Mouse (Mus musculus): ENCODE results near the gene Man1c1.

Gene Man1c1

DNA sequence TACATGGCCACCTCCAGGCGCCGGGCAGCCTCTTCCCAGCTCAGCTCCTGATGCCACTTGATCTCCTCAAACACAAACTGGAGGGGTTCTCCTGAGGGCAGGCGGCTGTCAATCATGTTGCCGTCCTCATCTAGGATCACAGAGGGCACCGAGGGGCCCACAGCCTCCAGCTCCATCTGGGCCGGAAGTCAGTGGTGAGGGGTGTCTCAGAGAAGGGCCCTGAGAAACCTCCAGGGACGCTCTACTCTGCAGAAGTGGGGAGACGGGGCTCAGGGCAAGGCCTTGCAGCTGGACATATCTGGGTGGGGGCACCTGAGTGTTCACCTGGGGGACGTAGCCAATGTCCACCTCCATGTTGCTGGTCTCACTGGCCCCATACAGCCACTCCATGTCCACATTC, 161.4 kb downstream of the Man1c1 start:
- no peak for DNase-seq

DNA sequence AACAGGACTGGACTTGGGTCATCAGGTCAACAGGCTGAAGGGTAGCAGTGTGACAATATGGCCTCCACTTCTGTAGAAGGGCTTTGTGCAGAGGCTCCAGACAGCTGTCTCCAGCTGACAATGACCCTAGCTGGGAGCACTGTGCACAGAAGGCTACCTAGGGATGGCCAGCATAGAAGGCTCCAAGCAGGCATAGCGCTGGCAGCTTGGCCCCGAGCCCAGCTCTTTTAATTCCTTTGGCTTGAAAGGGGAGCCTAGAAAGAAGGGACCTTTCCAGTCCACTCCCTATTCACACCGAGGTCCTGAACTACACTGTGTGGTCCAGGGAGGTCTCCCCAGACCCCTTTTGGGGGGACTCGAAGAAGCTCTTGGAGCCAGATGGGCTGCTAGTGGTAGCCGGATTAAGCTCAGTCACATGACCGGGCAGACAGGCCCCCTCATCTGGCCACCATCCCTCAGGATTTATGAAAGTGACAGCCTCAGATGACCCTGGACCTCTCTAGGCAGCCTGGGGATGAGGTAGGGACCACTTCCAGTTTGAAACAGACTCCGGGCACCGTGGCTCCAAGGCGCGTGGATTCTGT, 165.0 kb downstream of the Man1c1 start:
- no peak for DNase-seq

DNA sequence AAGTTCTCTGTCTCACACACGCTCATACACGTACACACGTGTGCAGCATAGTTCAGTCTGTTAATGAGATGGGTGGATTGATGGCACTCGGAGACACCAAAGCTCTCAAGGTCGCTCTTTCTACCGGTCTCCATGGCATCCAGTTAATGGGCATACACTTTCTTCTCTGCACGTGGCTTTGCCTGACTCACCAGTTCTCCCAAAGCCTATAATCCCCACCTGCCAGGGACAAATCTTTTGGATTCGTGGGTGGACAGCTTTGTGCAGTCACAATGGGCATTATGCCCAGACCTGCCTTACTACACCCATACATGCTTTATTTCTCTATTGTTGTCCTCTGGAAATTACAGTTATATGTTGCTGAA, 168.3 kb downstream of the Man1c1 start:
- DNase-seq = peak in 1 of 2 experiments; percentile 19

DNA sequence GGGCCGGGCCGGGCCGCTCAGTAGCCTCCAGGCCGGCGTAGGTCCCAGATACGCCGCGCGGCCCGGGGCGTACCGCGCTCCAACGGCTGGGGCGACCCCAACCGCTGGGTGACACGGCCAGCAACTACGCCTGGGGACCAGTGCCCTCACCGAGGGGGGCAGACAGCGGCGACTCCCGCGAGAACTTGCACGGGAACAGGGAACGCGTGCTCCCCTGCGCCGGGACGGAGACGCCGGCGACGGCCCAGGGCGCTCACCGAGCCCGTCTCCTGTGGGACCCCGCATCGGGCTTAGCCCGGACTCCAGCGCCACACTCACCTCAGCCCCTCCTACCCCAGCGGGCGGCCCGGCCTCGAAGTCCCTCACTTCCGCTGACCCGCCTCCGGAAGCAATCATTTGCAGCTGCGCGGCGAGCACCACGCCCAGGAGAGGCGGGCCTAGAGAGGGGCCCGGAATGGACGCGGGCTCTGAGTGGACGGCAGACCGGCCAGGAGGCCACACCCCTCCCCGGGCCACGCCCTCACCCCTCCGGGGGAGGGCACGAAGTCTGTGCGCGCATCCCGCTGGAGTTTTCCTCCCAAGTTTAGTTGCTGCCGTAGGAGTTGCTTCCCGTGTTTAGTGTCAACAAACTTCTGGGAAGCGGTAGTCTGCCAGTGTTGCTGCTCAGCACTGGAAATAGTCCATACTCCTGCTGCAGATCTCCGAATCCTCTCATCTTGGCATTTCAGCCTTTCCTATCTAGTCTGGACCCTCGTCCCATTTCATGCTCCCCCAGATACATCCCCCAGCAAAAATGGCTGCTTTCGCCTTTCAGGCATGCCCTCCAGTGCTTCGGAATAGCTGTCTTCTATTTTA, 168.9 kb downstream of the Man1c1 start, which contains the start of gene Mtfr1l:
Mtfr1l (minus strand) TSS at position 456 of the 855 bp plus-strand sequence.
- DNase-seq = peak; percentile 98 to 99

DNA sequence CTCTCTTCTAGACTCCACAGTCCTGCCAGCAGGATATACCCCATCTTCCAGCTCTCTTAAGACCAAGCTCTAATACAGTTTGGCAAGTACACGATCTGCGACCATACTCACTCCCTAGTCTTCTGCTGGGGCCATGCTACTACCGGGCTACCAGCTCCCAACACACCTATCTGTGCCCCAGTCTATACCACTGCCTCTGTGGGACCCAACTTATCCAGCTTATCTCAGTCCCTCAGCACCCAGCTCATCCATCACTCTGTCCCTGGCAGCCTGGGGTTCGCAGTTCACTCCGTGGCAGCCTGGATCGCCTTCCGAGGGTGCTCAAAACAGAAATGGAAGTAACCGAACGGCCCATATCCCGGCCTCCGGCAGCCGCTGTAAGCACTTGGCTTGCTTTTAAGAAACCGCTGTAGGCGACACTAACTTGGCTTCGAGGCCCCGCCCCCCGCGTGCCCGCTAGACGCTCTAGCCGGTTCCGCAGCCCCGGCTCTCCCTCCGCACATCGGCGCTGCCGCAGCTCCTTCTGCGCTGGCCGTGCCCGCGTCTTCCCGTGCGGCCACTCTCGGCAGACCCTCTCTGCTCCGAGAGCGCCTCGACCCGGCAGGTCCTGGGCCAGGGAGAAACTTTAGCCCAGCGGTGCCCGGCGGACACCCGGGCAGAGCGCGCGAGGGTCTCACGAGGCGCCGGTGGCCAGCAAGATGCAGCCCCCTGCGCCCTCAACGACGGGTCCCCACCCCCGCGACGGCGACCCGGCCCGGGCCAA, 169.8 kb downstream of the Man1c1 start:
- peak; percentile 81 to 86 for DNase-seq

DNA sequence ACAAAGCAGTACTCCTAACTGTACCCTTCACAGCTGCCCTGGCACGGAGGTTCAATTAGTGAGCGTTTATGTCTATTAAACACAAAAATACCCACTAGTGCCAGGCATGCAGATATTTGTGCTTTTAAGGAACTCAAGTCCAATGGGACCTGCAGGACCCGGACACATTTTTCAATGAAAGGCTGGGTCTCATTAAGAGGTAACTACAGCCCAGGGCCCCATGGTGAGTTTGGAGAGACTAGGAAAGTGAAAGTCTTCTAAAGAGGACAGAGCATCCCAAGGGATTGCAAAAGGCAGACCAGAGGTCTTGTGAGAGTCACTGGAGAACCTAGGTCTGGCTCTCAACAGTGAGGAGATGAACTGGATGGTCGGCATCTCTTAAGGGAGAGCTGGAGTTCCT, 170.7 kb downstream of the Man1c1 start:
- DNase-seq = peak in 1 of 2 experiments; percentile 9

DNA sequence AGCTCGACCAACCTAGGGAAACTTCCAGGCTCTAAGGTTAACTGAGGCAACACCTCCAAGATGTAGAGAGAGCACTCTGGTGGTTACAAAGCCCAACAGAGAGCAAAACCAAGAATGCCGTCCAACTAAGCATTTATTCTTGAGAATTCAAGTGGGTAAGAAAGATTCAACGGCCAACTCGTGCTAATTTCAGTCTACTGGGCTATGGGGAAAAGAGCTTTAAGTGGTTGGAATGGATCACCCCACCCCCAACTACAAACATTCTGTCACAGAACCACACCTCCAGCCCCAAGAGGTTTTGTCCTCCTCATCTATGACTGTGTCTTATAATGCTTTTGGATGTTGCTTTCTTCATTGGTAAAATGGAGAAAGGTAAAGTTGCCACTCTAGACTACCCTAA, 171.2 kb downstream of the Man1c1 start:
- peak; percentile 27 to 33 for DNase-seq

DNA sequence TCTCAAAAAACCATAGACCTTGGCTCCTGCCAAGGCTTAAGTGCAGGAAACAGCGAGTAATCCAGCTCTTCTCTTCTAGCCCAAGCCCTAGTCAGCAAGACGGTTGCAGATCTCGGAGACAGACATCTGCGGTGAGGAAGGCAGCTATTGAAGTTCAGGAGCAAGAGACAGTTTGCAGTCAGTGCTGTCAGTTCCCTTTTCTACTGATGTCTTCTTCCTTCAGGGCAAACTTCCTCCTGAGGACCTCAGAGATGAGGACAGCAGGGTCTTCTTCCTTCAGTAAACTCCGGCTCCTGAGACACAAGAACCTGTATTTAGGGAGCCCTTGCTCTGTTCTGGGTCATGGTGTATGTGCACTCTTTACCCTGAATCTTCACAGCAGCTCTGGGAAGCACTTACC, 177.9 kb downstream of the Man1c1 start:
- DNase-seq = no peak

DNA sequence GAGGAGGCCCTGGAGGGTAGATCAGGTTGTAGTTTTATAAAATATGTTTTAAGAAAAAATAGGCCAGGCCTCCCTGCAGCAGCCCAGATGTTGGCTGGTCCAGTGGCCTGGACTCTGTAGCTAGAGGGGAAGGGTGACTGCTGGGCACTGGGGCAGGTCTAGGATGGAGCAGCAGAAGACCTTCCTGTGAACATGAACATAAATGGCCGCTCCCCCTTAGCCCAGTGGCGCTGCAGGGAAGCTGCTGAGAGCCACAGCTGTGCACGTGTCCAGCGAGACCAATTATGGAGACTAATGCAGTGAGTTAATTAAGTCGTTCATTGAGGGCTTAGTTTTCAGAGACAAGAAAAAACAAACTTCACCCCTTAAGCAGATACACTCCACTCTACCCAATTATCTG, 178.3 kb downstream of the Man1c1 start:
- no peak for DNase-seq

DNA sequence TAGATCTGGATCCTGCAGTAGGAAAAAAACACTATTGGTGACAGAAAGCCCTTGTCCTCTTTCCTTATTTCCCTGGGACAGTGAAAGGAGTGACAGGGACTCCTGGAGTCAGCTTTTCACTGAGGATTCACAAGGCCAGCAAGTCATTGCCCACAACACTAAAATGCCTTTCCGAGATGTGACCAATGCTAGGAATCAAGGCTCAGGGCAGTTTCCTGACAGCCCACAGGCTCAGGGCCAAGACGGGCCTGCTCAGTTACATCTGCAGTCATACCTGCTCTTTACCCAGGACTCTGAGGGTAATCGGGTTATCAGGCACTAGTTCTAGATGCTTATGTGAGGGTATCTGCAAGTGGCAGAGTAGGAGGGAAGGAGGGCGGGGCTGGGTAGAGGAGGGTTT, 180.6 kb downstream of the Man1c1 start:
- DNase-seq = no peak

DNA sequence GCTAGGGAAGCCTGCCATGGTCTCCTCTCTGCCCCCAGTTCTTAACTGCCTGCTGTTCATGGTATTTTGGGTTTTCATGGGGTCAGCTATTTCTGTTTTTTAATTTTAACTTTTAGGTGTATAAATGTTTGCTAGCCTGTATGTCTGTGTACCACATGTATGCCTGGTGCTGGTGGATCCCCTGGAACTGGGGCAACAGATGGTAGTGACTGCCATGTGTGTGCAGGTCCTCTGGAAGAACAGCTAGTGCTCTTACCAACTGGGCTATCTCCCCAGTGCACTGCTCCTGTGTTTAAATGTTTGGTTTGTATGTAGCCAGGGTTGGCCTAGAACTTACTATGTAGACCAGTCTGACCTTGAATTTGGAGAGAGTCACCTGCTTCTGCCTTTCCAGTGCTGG, 184.8 kb downstream of the Man1c1 start:
- DNase-seq = no peak

DNA sequence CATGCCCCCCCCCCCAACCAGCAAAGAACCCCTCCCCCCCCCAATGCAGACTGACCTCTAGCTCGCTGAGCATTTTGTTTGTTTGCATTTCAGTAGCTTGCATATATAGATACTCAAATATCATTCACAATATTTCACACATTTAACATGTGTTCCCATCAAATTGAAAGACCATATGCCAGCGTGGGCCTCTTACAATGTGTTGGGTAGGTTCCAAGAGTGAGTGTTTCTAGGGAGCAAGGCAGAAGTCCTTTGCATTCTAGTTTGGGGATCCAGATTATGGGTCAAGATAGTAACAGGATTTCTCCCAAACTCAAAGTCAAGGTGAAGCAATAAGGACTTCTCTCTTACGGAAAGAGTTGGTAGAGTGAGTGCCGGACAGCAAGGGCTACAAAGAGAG, 185.5 kb downstream of the Man1c1 start:
- no peak for DNase-seq

DNA sequence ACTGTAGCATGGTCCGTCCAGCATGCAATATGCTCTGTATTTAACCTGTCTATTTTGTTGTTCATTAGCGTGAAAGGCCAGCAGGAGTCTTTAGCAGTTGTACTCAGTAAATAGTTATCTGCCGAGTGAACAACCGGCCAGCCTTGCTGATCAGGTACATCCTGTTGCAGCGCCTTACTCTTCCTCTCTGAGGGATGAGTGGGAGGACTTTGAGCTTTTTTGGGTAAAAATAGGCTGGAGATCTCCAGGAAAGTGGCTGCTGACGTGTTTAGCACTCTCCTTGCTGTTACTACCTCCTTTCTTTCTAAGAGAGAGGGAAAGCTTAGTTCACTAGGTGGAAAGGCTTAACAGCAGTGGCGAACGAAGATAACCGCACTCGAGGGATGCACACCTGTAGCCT, 186.4 kb downstream of the Man1c1 start:
- no peak for DNase-seq

DNA sequence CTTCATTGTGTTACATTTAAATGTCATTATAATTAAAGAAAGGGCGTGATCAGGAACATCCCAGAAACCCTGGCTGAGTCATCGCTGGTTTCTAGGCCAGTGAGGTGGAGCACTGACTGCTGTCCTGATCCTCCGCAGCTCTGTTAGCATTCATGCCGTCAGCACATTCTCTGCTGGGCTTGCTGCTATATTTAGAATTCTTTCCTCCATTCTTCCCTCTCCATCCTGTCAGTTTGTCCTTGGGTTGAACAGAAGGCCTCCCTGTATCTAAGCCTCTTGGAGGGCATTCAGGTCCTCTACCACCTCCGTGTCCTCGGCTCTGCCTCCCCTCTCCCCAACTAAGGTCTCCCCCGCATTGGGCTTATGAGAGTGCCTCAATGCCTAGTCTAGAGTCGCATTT, 187.1 kb downstream of the Man1c1 start:
- DNase-seq = peak in 1 of 2 experiments; percentile 27

DNA sequence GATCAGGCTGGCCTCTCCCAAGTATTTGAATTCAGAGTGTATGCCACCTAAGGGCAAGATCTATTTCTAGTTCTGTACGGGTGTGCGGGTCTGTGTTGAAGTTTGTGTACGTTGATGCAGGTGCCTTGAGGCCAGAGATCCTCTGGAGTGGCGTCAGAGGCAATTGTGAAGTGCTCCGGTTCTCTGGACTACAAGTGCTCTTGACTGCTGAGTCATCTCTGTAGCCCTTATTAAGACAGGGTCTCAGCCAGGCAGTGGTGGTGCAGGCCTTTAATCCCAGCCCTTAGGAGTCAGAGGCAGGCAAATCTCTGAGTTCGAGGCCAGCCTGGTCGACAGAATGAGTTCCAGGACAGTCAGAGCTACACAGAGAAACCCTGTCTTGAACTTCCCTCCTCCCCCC, 188.5 kb downstream of the Man1c1 start:
- DNase-seq = peak; percentile 29 to 56

DNA sequence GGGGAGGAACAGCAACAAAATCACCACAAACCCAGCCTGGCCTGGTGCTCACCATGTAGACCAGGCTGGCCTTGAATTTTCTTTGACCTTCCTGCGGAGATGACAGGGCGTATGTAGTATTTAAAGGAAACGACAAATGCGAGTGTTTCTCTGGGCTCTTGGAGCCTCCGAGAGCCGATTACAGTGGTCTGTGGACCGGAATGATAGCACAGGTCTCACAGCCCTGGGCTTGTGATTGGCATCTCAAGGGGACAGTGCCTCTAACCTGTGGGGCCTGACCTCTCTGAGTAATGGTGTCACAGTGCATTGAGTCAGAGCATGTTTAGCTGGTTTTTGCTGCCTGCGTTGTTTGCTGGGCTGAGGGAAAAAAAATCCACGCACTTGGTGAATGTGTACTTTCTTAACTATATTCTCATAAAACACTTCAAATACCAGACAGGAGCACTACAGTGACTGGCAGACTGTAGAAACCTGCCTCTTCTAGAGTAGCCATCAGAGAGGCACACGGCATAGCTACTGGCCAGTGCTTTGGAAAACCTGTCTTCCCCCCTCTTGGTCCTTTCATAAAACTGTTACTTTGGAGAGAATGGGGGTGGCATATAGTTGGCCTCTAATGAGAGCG, 189.7 kb downstream of the Man1c1 start:
- peak in 1 of 2 experiments; percentile 31 for DNase-seq

DNA sequence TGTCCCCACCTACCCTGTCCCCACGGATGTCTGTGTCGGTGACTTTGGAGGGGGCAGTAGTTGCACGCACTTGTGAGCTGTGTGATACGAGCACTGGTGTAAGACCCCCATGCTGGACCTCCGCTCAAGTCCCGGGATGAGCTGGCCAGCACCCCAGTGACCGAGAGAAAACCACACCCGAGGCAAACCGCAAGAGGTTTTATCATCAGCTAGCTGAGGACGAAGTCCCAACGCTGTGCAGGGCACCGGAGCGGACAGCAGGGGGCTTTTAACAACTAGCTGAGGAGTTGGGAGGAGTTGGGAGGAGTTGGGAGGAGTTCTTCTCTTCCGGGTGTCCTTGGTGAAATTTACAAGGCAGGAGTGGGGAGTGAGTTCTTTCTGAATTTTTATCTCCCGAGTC, 191.3 kb downstream of the Man1c1 start:
- peak; percentile 82 to 84 for DNase-seq

DNA sequence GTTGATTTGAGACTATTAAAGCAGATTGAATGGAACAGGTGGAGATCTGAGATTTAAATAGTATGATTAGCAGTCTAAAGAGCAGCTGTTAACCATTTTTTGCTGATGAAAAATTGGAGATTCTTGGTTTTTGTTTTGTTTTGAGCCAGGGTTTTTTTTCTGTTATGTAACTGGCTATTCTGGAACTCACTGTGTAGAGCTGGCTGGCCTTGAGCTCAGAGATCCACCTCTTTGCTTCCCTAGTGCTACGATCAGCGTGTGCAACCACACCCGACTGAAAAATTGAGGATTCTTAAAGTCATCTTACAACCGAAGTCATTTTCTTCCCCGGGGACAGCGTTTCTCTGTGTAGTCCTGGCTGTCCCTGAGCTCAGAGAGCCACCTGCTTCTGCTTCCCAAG, 192.4 kb downstream of the Man1c1 start:
- DNase-seq = no peak
